Mouse (Mus musculus) kidney, adult 2 months (tissue): Measurements from ENCODE around the gene Exoc7.

ENCODE experiments used
- CTCF ChIP-seq: fragments of 200-500 bp; conservative IDR thresholded peaks from 2 replicates; pipeline ENCODE4 v1.5.1; 2011; ENCODE audit warnings: low read depth, mild to moderate bottlenecking, control low read depth, low read length, moderate library complexity, mixed read lengths; ENCODE audit not compliant: insufficient read depth, insufficient read length
- POLR2A ChIP-seq: fragments of 200-500 bp; IDR thresholded peaks from one replicate; pipeline ENCODE4 v1.6.1; 2011; ENCODE audit warnings: low read depth, low read length, control low read depth

GRCm38 (mm10) chr11:116330211-116330518 lies 23.1 kb upstream of the Exoc7 start:
- TF ChIP-seq POLR2A, result no peak
- no peak for TF ChIP-seq CTCF
